Mouse (Mus musculus) CH12.LX (cell line): ENCODE results near the gene Nccrp1.

Experiments
- CTCF ChIP-seq, 2 experiments: IDR thresholded peaks in 1 of 2; conservative IDR thresholded peaks in 1 of 2; 2 replicates each; pipeline ENCODE4 v1.5.1; 2011 to 2012; ENCODE audit warnings: low read depth in 2 of 2, low read length in 2 of 2, improper control_type of control experiment in 1 of 2, inconsistent platforms in 1 of 2, mild to moderate bottlenecking in 1 of 2, moderate library complexity in 1 of 2
- EP300 ChIP-seq: IDR thresholded peaks from 2 replicates; pipeline ENCODE4 v1.6.1; 2011; ENCODE audit warnings: low read length, improper control_type of control experiment
- MYC ChIP-seq: IDR thresholded peaks from 2 replicates; pipeline ENCODE4 v1.6.1; 2011; ENCODE audit warnings: low read depth, mild to moderate bottlenecking, improper control_type of control experiment, low read length
- POLR2A ChIP-seq: IDR thresholded peaks from 2 replicates; pipeline ENCODE4 v1.6.1; 2011; ENCODE audit warnings: low read depth, mild to moderate bottlenecking, improper control_type of control experiment, low read length

GRCm38 (mm10) chr7:28545891-28546210, 1.2 kb downstream of the Nccrp1 start:
- TF ChIP-seq POLR2A, result no peak
- no peak for TF ChIP-seq MYC
- no peak for TF ChIP-seq CTCF (conservative IDR thresholded peaks at IDR 0.05 in 1 of 2, IDR thresholded peaks at IDR 0.05 in 1 of 2; ENCODE audit: low read depth in 2 of 2, low read length in 2 of 2)
- no peak for TF ChIP-seq EP300
